Mouse (Mus musculus) adrenal gland, postnatal 4 days (tissue): ENCODE results near the gene Ccdc163. TPM values are rescaled to one million over a fixed set of nuclear protein-coding genes. Genes with fewer than 3 reads are reported as not detected.

ENCODE experiments used
- DNase-seq, 2 experiments: peaks; one replicate each; pipeline ENCODE4 v3.0.0; 2021 to 2022; ENCODE audit warnings: low spot score in 2 of 2, mixed read lengths in 2 of 2
- total RNA-seq, 2 experiments: library from RNA; stranded (reverse); gene quantifications; 2 replicates each; pipeline ENCODE4 v1.2.3; 2021

Gene Ccdc163
- total RNA-seq, 2 experiments from 2014 or later: 22.3 to 22.6 TPM

GRCm38 (mm10) chr4:116698693-116699342 is 9.5 kb upstream of the Ccdc163 start:
- no peak for DNase-seq

- DNase-seq: no peak
These were observed 7.3 kb upstream of the Ccdc163 start for GRCm38 (mm10) chr4:116700964-116701363.

- peak; percentile 52 to 63 for DNase-seq
These were observed 4.5 kb upstream of the Ccdc163 start for GRCm38 (mm10) chr4:116703804-116704203.

- no peak for DNase-seq
These were observed 643 bp upstream of the Ccdc163 start for GRCm38 (mm10) chr4:116707666-116708065.

- no peak for DNase-seq
These were observed 582 bp downstream of the Ccdc163 start for GRCm38 (mm10) chr4:116708791-116709390.

- no peak for DNase-seq
These were observed 1.8 kb downstream of the Ccdc163 start for GRCm38 (mm10) chr4:116710154-116710553.

GRCm38 (mm10) chr4:116712536-116712935 is 4.2 kb downstream of the Ccdc163 start:
- DNase-seq: no peak

GRCm38 (mm10) chr4:116719396-116719795 is 11.1 kb downstream of the Ccdc163 start:
- DNase-seq: peak in 1 of 2 experiments; percentile 27

GRCm38 (mm10) chr4:116720343-116721097 is 12.2 kb downstream of the Ccdc163 start, which contains the start of gene Tesk2:
Gene Tesk2 (plus strand): TSS chr4:116720948.
- peak; percentile 66 to 86 for DNase-seq

GRCm38 (mm10) chr4:116721098-116721628 is 12.9 kb downstream of the Ccdc163 start:
- DNase-seq: no peak

- no peak for DNase-seq
These were observed 13.9 kb downstream of the Ccdc163 start for GRCm38 (mm10) chr4:116722230-116722629.

- no peak for DNase-seq
These were observed 17.1 kb downstream of the Ccdc163 start for GRCm38 (mm10) chr4:116725444-116725843.

- no peak for DNase-seq
These were observed 19.1 kb downstream of the Ccdc163 start for GRCm38 (mm10) chr4:116727401-116727800.

- DNase-seq: no peak
These were observed 21.2 kb downstream of the Ccdc163 start for GRCm38 (mm10) chr4:116729532-116729931.

- no peak for DNase-seq
These were observed 22.8 kb downstream of the Ccdc163 start for GRCm38 (mm10) chr4:116731077-116731476.

- DNase-seq: no peak
These were observed 24.0 kb downstream of the Ccdc163 start for GRCm38 (mm10) chr4:116732355-116732754.

GRCm38 (mm10) chr4:116734996-116735395 is 26.7 kb downstream of the Ccdc163 start:
- DNase-seq: no peak

GRCm38 (mm10) chr4:116738972-116739751 is 30.9 kb downstream of the Ccdc163 start:
- DNase-seq: no peak

- DNase-seq: no peak
These were observed 41.4 kb downstream of the Ccdc163 start for GRCm38 (mm10) chr4:116749750-116750149.

- DNase-seq: no peak
These were observed 53.6 kb downstream of the Ccdc163 start for GRCm38 (mm10) chr4:116761914-116762313.

GRCm38 (mm10) chr4:116764001-116764400 is 55.7 kb downstream of the Ccdc163 start:
- DNase-seq: no peak
